Mouse (Mus musculus) forebrain, embryonic 11.5 days (tissue): ENCODE measurements around the gene Eps8l1. TPM values are rescaled to one million over a fixed set of nuclear protein-coding genes. Genes with fewer than 3 reads are reported as not detected.
A peak's percentile ranks its signal among the peaks of the same experiment; 100 is the strongest.
"Not testable (repeated sequence)": the region's sequence is repeated elsewhere in the genome, so short reads cannot be mapped to it uniquely, and the experiment has no call there.

Experiments
- ATAC-seq: fragments of 200-750 bp; cut with Nextera tagmentation; replicated peaks from 2 replicates; pipeline ENCODE4 v1.8.0; 2017; ENCODE audit warnings: moderate TSS enrichment; ENCODE audit not compliant: low FRiP score
- DNase-seq: peaks from one replicate; pipeline ENCODE4 v3.0.0-alpha.2; 2017; ENCODE audit warnings: low spot score
- H3K27ac ChIP-seq: fragments of 300-500 bp; sonication (generic); 2 replicates; pipeline ENCODE4 v1.5.1; 2014; ENCODE audit warnings: low read depth, low read length
- H3K27me3 ChIP-seq: fragments of 300-500 bp; sonication (generic); 2 replicates; pipeline ENCODE4 v1.6.1; 2014; ENCODE audit warnings: mild to moderate bottlenecking, low read length, mixed read lengths; ENCODE audit not compliant: control insufficient read depth, insufficient read depth
- H3K36me3 ChIP-seq: fragments of 300-500 bp; sonication (generic); 2 replicates; pipeline ENCODE4 v1.6.1; 2014; ENCODE audit warnings: mild to moderate bottlenecking, low read length, moderate library complexity, mixed read lengths; ENCODE audit not compliant: control insufficient read depth, insufficient read depth
- H3K4me1 ChIP-seq: fragments of 300-500 bp; sonication (generic); replicated peaks from 2 replicates; pipeline ENCODE4 v1.6.1; 2014; ENCODE audit warnings: low read length, mixed read lengths; ENCODE audit not compliant: control insufficient read depth, insufficient read depth
- H3K4me2 ChIP-seq: fragments of 300-500 bp; sonication (generic); 2 replicates; pipeline ENCODE4 v1.6.1; 2014; ENCODE audit warnings: low read depth, mild to moderate bottlenecking, low read length, moderate library complexity, mixed read lengths; ENCODE audit not compliant: severe bottlenecking
- H3K4me3 ChIP-seq: fragments of 300-500 bp; sonication (generic); 2 replicates; pipeline ENCODE4 v1.5.1; 2014; ENCODE audit warnings: low read depth, low read length
- H3K9ac ChIP-seq: fragments of 300-500 bp; sonication (generic); 2 replicates; pipeline ENCODE4 v1.6.1; 2014; ENCODE audit warnings: low read length
- H3K9me3 ChIP-seq: fragments of 300-500 bp; sonication (generic); 2 replicates; pipeline ENCODE4 v1.6.1; 2016; ENCODE audit warnings: low read length, mixed read lengths; ENCODE audit not compliant: control insufficient read depth
- WGBS: fragments of 180-500 bp; shearing (Covaris S2); extraction: QIAGEN DNeasy Blood & Tissue Kit; methylation state at CpG from one replicate; pipeline ENCODE4 v1.1.7; 2014; 5-methylcytosine and 5-hydroxymethylcytosine counted together
- polyA plus RNA-seq: library from polyadenylated mRNA; unstranded; fragments of >200 nt; fragmentation: Nextera tagmentation; extraction: Ambion mirVana; gene quantifications from 2 replicates; pipeline ENCODE4 v1.2.1, GENCODE M21; 2014

Eps8l1 gene
- polyA plus RNA-seq, 1 experiment from 2014 or later: 3.8 TPM

DNA sequence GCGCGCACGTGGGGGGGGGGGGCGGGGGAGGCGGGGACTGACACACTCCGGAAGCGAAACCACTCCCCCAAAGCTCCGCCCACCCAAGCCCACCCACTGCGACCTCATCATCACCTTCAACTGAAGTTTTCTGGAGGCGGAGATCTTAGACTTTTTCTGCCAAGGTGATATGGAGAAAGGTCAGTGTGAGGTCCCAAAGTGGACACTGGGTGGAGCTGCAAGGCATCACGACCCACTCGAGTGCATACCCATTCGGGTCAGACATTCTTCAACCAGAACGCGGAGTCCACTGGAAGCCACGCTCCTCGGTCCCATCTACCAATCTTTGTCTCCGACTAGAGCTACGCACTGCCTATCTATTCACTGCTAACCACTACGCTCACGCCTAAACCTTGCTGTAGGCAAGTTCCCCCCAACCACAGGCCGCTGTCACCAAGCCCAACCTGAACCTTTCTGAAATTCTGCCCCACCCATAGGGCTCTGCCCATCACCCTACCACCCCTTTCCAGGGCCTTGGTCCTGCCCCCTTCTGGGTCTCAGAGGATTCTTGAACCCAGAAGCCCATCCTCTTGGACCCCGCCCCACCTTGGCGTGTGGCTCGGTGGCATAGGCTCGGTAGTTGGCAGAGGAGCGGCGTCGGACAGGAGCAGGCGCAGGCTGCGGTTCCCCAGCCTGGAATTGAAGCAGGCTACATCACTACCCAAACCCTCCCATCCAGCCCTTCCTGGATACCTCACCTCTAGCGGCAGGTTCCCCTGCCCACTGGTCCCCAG is 60.9 kb downstream of the Eps8l1 start:
- DNase-seq (no peak), ATAC-seq (no peak)
- Histone ChIP-seq H3K4me1 (peaks cover 3% of the 10 kb centered on the region; the same call in 1 of the 2 replicates), H3K27ac (no peak overlapping the region), H3K9ac (no peak overlapping the region), H3K9me3 (no peaks in the 10 kb centered on the region), H3K27me3 (peaks cover 4% of the 10 kb centered on the region; the same call in 1 of the 2 replicates), H3K4me3 (peak overlapping the region; percentile 7), H3K36me3 (no peaks in the 10 kb centered on the region), H3K4me2 (peak overlapping the region; percentile 43)
- WGBS: 34% methylated on average over 32 of the region's 32 CpGs

- Histone ChIP-seq H3K4me1 (peaks cover 5% of the 10 kb centered on the region), H3K9me3 (no peaks in the 10 kb centered on the region), H3K9ac (no peak overlapping the region), H3K4me3 (no peak overlapping the region), H3K27me3 (peaks cover 6% of the 10 kb centered on the region; the same call in 1 of the 2 replicates), H3K27ac (no peak overlapping the region), H3K4me2 (no peak overlapping the region), H3K36me3 (no peaks in the 10 kb centered on the region)
- 93% methylated on average over 6 of the region's 6 CpGs for WGBS
- ATAC-seq (no peak), DNase-seq (no peak)
Measured at GRCm38 (mm10) chr7:4522292-4522691, 61.8 kb downstream of the Eps8l1 start.

DNA sequence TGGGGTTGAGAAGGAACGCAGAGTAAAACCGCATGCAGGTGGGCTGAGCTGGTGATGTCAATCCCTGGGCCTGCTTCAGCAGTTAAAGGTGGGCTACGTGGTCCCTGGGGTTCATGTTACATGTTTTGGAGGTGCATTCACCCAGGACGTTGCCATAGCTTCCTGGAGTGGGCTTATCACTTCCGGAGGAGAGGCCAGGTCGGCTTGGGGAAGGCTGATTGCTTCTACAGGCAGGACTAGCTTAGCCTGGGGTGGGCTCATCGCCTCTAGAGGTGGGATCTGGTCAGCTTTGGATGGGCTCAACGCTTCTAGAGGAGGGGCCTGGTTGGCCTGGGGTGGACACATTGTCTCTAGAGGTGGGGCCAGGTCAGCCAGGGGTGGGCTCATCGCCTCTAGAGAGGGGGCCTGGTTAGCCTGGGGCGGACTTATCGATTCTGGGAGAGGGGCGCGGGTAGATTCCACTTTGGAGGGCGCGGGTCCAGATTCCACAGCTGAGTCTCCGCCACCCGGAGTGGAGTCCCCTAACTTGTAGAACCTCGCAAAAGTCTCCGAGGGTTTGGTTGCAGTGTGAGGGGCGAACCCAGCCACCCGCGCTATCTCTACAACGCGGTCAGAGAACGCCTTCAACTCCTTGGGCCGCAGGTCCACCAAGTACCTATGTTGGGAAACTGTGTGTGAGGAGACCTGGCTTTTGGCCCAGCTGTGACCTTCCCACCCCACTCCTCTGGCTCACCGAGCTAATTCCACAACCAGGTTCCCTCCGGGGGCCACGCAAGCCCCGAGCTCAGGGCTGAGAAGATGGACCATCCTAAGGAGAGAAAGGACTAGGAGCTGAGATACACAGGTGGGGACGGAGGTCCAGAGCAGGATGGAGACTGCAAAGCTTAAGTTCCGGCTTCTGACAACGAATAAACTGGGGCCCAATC is 63.0 kb downstream of the Eps8l1 start:
- Histone ChIP-seq H3K9ac (no peak overlapping the region), H3K9me3 (no peaks in the 10 kb centered on the region), H3K4me2 (no peak overlapping the region), H3K27ac (no peak overlapping the region), H3K4me3 (no peak overlapping the region), H3K4me1 (peaks cover 7% of the 10 kb centered on the region), H3K27me3 (peaks cover 9% of the 10 kb centered on the region; the same call in 1 of the 2 replicates), H3K36me3 (no peaks in the 10 kb centered on the region)
- no peak for DNase-seq
- ATAC-seq: no peak
- WGBS: 91% methylated on average over 33 of the region's 33 CpGs

DNA sequence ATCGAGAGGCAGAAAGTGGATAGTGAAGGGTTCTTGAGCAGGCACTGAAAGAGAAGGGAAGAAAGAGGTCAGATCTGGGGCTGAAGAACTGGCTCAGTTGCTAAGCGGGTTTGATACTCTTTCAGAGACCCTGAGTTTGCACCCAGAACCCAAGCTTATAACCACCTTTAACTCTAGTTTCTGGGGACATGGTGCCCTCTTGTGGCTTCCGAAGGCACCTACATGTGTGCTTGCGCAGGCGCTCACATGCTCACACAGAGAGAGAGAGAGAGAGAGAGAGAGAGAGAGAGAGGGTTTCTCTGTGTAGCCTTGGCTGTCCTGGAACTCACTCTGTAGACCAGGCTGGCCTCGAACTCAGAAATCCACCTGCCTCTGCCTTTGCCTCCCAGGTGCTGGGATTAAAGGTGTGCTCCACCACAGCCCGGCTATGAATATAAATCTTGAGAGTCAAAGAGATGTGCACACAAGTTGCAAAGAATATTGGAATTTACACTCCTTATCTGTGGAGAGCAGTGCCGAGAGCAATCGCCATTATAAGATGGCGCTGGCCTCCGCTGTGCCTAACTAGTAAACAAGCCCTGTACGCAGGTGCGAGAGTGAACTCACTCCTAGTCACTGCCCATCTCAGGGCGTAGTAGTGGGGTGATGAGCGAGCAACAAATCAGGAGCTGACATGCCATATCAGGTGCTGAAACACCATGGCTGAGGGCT is 63.9 kb downstream of the Eps8l1 start, which contains the start of gene Tnni3:
Gene Tnni3 (minus strand): TSS at position 18 of the 711 bp plus-strand sequence.
- 75% methylated on average over 15 of the region's 15 CpGs for WGBS
- not testable (repeated sequence) for H3K36me3 ChIP-seq, H3K4me3 ChIP-seq, ATAC-seq, H3K9me3 ChIP-seq, H3K4me2 ChIP-seq, H3K9ac ChIP-seq, H3K4me1 ChIP-seq, H3K27ac ChIP-seq, H3K27me3 ChIP-seq
- peak; percentile 73 for DNase-seq

- ATAC-seq (peak; percentile 92), DNase-seq (peak; percentile 94)
- 20% methylated on average over 40 of the region's 40 CpGs for WGBS
- Histone ChIP-seq H3K9ac (peak overlapping the region; percentile 47), H3K27ac (no peak overlapping the region), H3K4me2 (peak overlapping the region; percentile 50), H3K4me1 (peaks cover 8% of the 10 kb centered on the region), H3K9me3 (no peaks in the 10 kb centered on the region), H3K36me3 (no peaks in the 10 kb centered on the region), H3K27me3 (peaks cover 8% of the 10 kb centered on the region; the same call in 1 of the 2 replicates), H3K4me3 (peak overlapping the region; percentile 25)
Measured at GRCm38 (mm10) chr7:4526341-4527301, 66.1 kb downstream of the Eps8l1 start.

GRCm38 (mm10) chr7:4527302-4527689 is 66.8 kb downstream of the Eps8l1 start:
- 51% methylated on average over 18 of the region's 18 CpGs for WGBS
- Histone ChIP-seq H3K36me3 (no peaks in the 10 kb centered on the region), H3K9ac (peak overlapping the region; percentile 47; the same call in 1 of the 2 replicates), H3K9me3 (no peaks in the 10 kb centered on the region), H3K4me3 (no peak overlapping the region), H3K27me3 (peaks cover 5% of the 10 kb centered on the region; the same call in 1 of the 2 replicates), H3K4me2 (no peak overlapping the region), H3K27ac (no peak overlapping the region), H3K4me1 (peaks cover 9% of the 10 kb centered on the region)
- DNase-seq (no peak), ATAC-seq (no peak)
